Mouse (Mus musculus) kidney, adult 2 months (tissue): ENCODE data around the gene Cers2. TPM values are rescaled to one million over a fixed set of nuclear protein-coding genes. Genes with fewer than 3 reads are reported as not detected.
"Not testable (repeated sequence)": the region's sequence is repeated elsewhere in the genome, so short reads cannot be mapped to it uniquely, and the experiment has no call there.

ENCODE experiments used
- DNase-seq: peaks from one replicate; pipeline ENCODE4 v3.0.0; 2021
- H3K27ac ChIP-seq: fragments of 200-500 bp; 2 replicates; pipeline ENCODE4 v1.5.1; 2012; ENCODE audit warnings: low read depth, low read length, control low read depth, inconsistent platforms; ENCODE audit not compliant: insufficient read depth
- H3K27me3 ChIP-seq: fragments of 200-500 bp; replicated peaks from 2 replicates; pipeline ENCODE4 v1.6.1; 2012; ENCODE audit warnings: mild to moderate bottlenecking, moderate library complexity, low read length, inconsistent platforms; ENCODE audit not compliant: control insufficient read depth, insufficient read depth
- H3K36me3 ChIP-seq: fragments of 200-500 bp; 2 replicates; pipeline ENCODE4 v1.6.1; 2012; ENCODE audit warnings: mild to moderate bottlenecking, moderate library complexity, low read length, inconsistent platforms; ENCODE audit not compliant: control insufficient read depth, insufficient read depth
- H3K4me1 ChIP-seq: fragments of 200-500 bp; 2 replicates; pipeline ENCODE4 v1.6.1; 2011; ENCODE audit warnings: low read length; ENCODE audit not compliant: control insufficient read depth, insufficient read depth
- H3K4me3 ChIP-seq: fragments of 200-500 bp; 2 replicates; pipeline ENCODE4 v1.5.1; 2011; ENCODE audit warnings: mild to moderate bottlenecking, low read depth, low read length, control low read depth; ENCODE audit not compliant: insufficient read depth
- CTCF ChIP-seq: fragments of 200-500 bp; conservative IDR thresholded peaks from 2 replicates; pipeline ENCODE4 v1.5.1; 2011; ENCODE audit warnings: low read depth, mild to moderate bottlenecking, control low read depth, low read length, moderate library complexity, mixed read lengths; ENCODE audit not compliant: insufficient read depth, insufficient read length
- POLR2A ChIP-seq: fragments of 200-500 bp; IDR thresholded peaks from one replicate; pipeline ENCODE4 v1.6.1; 2011; ENCODE audit warnings: low read depth, low read length, control low read depth
- WGBS: fragments of 180-500 bp; shearing (Covaris S2); methylation state at CpG from one replicate; pipeline ENCODE4 v1.1.7; 2018; 5-methylcytosine and 5-hydroxymethylcytosine counted together
- polyA plus RNA-seq: library from polyadenylated mRNA; depleted of rRNA; stranded (reverse); fragments of >200 nt; gene quantifications from 2 replicates; pipeline ENCODE4 v1.2.3, GENCODE M21; 2012

The Cers2 gene
- polyA plus RNA-seq, 1 experiment = 173 TPM

- H3K4me3 ChIP-seq = no peak overlapping the region
- 78% methylated on average over 4 of the region's 4 CpGs for WGBS
- H3K36me3 ChIP-seq = peaks cover 9% of the 10 kb centered on the region
- peak; percentile 42 for DNase-seq
- no peak overlapping the region for H3K27ac ChIP-seq
- no peaks in the 10 kb centered on the region; the same call in 1 of the 2 replicates for H3K4me1 ChIP-seq
- H3K27me3 ChIP-seq = no peaks in the 10 kb centered on the region
- TF ChIP-seq CTCF (no peak), POLR2A (no peak)
These were observed 22.8 kb downstream of the Cers2 start for GRCm38 (mm10) chr3:95337345-95337744.

GRCm38 (mm10) chr3:95338251-95338650 is 23.7 kb downstream of the Cers2 start:
- Histone ChIP-seq H3K4me1 (no peaks in the 10 kb centered on the region; the same call in 1 of the 2 replicates), H3K36me3 (peaks cover 13% of the 10 kb centered on the region), H3K27ac (no peak overlapping the region), H3K4me3 (no peak overlapping the region), H3K27me3 (no peaks in the 10 kb centered on the region)
- TF ChIP-seq POLR2A = no peak
- TF ChIP-seq CTCF = no peak
- WGBS = 93% methylated on average over 4 of the region's 4 CpGs
- DNase-seq = no peak

GRCm38 (mm10) chr3:95343356-95344000 is 28.9 kb downstream of the Cers2 start:
- not testable (repeated sequence) for DNase-seq, H3K27me3 ChIP-seq, H3K27ac ChIP-seq, H3K4me1 ChIP-seq, H3K4me3 ChIP-seq
- peaks cover 17% of the 10 kb centered on the region for H3K36me3 ChIP-seq
- WGBS = 86% methylated on average over 9 of the region's 9 CpGs

GRCm38 (mm10) chr3:95346454-95346853 is 31.9 kb downstream of the Cers2 start:
- H3K4me3 ChIP-seq = no peak overlapping the region
- peaks cover 8% of the 10 kb centered on the region for H3K36me3 ChIP-seq
- TF ChIP-seq CTCF (no peak), POLR2A (no peak)
- H3K4me1 ChIP-seq = no peaks in the 10 kb centered on the region
- 92% methylated on average over 7 of the region's 7 CpGs for WGBS
- DNase-seq = no peak
- H3K27me3 ChIP-seq = no peaks in the 10 kb centered on the region
- no peak overlapping the region for H3K27ac ChIP-seq

- H3K4me3 ChIP-seq, H3K36me3 ChIP-seq, DNase-seq, H3K27ac ChIP-seq, H3K4me1 ChIP-seq, H3K27me3 ChIP-seq: not testable (repeated sequence)
- WGBS = 95% methylated on average over 5 of the region's 5 CpGs
These were observed 33.8 kb downstream of the Cers2 start for GRCm38 (mm10) chr3:95348343-95348742.

- H3K4me1 ChIP-seq = no peaks in the 10 kb centered on the region
- no peaks in the 10 kb centered on the region for H3K27me3 ChIP-seq
- peak; percentile 64 for DNase-seq
- no peak overlapping the region for H3K4me3 ChIP-seq
- no peak for TF ChIP-seq POLR2A
- TF ChIP-seq CTCF = peak; percentile 40
- H3K27ac ChIP-seq = no peak overlapping the region
- H3K36me3 ChIP-seq = peaks cover 4% of the 10 kb centered on the region
These were observed 34.9 kb downstream of the Cers2 start for GRCm38 (mm10) chr3:95349491-95349890.

- H3K27me3 ChIP-seq, DNase-seq, H3K27ac ChIP-seq, H3K4me1 ChIP-seq, H3K36me3 ChIP-seq: not testable (repeated sequence)
- 0 out of 2 replicates have a peak overlapping the region, but pooled peaks have one; percentile 22 for H3K4me3 ChIP-seq
- WGBS = 25% methylated on average over 13 of the region's 19 CpGs
These were observed 41.4 kb downstream of the Cers2 start for GRCm38 (mm10) chr3:95355911-95356544.

- not testable (repeated sequence) for H3K27me3 ChIP-seq, H3K27ac ChIP-seq, H3K36me3 ChIP-seq, H3K4me1 ChIP-seq
- peak within 1 kb of the TSS; percentile 76 for H3K4me3 ChIP-seq
- peak; percentile 96 for DNase-seq
- under 1% methylated on average over 36 of the region's 57 CpGs for WGBS
These were observed 42.3 kb downstream of the Cers2 start, which contains the start of gene Setdb1 for GRCm38 (mm10) chr3:95356701-95357449. Gene Setdb1, minus strand, starts transcription at chr3:95357202.
